Mouse (Mus musculus) spleen, adult 18-20 months (tissue): ENCODE results near the gene Arhgap5.
"Not testable (repeated sequence)": the region's sequence is repeated elsewhere in the genome, so short reads cannot be mapped to it uniquely, and the experiment has no call there.

Experiments
- DNase-seq, 2 experiments: peaks; one replicate each; pipeline ENCODE4 v3.0.0; 2022; ENCODE audit warnings: mixed read lengths in 2 of 2

The Arhgap5 gene

DNA sequence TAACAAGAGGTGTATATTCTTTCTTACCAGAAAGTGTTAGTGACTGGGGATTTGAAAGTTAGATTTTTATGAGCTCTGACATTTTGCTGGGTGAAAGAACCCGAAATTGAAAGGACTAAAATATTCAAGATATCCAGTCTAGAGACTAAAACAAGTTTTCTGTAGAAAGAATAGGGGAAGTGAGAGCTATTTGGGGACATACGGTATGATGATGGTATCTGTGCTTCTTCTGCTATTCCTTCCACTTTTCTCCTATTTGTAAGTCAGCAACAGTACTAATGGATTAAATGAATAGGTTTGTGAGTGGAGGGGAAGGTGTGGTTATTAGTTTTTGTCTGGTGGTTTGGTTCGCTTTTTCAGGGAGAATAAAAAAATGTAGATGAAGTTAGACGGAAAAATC, 37.5 kb downstream of the Arhgap5 start:
- no peak for DNase-seq

- no peak for DNase-seq
Measured at GRCm38 (mm10) chr12:52544532-52544931, 40.8 kb downstream of the Arhgap5 start.

DNA sequence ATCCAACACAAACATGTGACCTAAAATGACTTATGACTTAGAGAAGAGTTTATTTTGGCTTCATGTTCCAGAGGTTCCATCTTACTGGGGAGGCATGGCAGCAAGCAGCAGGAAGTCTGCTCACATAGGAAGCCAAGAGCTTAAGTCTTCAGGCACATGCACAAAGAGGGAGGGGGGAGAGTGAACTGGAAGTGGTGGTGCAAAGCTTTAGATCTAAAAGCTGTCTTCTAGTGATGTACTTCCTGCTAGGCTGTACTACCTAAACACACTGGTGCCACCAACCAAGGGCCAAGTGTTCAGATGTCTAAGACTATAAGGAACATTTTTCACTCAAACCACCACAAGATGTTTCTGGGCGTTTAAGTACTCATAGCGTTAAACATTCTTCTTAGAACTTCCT, 48.3 kb downstream of the Arhgap5 start:
- DNase-seq, result no peak

DNA sequence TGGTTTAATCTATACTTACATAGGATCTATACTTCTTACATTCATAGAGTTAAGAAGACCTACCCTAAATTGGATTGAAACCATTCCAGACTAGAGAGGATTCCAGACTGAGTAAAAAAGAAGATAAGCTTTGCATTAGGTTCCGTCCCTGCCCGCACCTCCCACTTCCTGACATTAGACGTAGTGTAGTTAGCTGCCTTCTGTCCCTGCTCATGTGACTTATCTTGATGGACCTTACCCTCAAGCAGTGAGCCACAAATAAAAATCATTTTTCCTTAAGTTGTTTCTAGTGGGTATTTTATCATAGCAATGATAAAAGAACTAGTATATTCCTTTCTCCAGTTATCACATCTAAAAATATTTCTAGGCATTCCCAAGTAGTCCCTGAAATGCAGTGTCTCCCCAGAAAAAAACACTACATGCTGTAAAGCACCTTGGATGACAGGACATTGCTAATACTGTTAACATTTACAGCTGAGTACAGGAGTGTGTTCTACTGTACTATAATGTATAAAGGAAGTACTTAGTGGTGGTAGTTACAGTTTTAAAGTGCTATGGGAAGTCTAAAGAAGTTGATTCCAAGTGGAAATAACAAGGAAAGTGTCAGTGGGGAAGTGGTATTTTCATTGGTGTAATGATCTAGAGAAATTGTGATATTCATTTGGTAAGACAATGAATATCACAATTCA, 51.6 kb downstream of the Arhgap5 start:
- no peak for DNase-seq

- no peak for DNase-seq
Measured at GRCm38 (mm10) chr12:52565654-52566053, 61.9 kb downstream of the Arhgap5 start.

- DNase-seq, result no peak
Measured at GRCm38 (mm10) chr12:52573371-52573770, 69.6 kb downstream of the Arhgap5 start.

DNA sequence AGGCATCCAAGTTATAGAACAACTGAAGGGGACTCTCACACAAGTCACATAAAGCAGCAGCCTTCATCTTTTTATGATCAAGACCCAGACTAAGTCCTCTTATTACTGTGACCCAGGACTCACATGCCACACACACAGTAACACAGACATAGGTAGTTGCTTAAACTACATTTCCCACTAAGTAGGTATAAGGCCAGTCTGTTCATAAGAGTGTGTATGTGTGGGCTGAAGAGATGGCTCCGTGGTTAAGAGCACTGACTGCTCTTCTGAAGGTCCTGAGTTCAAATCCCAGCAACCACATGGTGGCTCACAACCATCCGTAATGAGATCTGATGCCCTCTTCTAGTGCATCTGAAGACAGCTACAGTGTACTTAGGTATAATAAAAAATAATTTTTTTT, 82.7 kb downstream of the Arhgap5 start:
- DNase-seq, result not testable (repeated sequence)

DNA sequence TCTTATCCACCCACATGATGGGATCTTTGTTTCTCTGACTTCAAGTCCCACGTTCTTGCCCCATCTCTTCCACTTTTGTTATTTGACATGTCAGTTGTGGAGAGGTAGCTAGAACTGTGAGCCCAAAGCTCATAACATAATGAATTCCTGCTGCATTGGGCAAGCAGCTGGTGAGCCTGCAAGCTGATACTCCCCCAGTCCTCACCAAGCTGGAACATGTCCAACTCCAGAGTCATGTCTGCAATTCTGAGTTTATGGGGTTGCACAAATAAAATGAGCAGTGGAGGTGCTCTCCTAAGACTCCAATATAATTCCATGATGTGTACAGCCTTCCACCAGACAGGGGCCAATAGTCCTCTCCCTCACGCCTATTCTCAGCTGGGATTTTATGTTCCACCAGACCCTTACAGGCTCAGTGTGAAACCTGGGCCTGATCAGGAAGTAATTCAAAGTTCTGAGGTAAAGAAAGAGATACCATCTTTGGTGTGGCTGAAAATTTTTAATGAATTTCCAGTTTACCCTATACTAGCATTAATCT, 83.8 kb downstream of the Arhgap5 start:
- DNase-seq, result no peak

GRCm38 (mm10) chr12:52595389-52596185, 91.8 kb downstream of the Arhgap5 start:
- no peak for DNase-seq

DNA sequence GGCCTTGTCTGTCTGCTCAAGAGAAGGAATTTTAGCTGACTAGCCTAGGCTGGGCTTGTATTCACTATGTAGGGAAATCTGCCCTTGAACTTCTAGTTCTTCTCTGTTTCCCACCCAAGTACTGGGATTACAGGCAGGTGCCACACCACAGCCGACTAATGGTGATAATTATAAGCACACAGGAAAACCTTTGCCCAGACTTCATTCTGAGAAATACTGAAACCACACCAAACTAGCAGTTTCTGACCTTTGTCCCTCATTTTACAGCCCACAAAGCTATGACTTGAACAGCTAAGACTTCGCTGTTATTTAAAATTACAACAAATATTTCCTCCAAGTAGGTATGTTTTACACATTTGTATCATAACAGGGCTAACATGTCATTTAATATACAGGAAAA, 98.7 kb downstream of the Arhgap5 start:
- DNase-seq, result peak in 1 of 2 experiments; percentile 3

DNA sequence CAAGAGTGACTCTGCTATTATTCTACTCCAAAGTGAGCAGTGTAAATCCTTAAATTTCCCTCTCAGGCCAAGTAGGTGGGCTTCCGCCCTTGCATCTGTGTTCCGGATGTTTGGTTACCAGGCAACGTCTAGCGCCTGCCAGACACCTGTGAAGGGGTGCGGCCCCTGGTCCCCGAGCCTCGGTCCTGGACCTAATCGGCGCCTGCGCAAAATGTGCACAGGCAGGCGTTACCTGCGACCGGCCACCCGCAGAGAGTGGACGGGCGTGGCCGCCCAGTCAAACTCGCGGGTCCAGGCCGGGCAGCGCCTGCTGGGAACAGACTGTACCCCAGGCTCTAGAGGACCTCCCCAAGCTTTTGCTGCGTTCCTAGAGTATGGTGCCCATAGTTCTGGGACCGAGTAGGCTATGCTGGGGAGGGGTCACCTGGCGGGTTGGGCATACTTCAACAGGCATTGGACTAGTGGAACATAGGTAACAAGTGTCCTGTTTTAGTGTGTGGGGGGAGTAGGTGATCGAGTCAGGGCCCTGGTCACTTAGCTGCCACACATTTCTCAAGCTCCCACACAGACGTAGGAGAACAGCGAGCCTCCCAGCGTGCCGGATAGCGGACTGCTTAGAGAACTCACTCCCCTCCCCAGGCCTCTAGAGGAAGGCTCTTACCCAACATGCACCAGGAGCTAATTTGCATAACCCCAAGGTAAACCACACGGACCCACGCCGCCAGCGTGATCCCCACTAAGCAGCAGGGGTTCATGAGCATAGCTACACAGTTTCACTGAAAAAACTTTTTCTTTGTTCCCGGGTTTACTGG, 99.3 kb downstream of the Arhgap5 start:
- peak; percentile 71 to 81 for DNase-seq

GRCm38 (mm10) chr12:52603695-52604255, 100.0 kb downstream of the Arhgap5 start:
- DNase-seq, result peak in 1 of 2 experiments; percentile 35

DNA sequence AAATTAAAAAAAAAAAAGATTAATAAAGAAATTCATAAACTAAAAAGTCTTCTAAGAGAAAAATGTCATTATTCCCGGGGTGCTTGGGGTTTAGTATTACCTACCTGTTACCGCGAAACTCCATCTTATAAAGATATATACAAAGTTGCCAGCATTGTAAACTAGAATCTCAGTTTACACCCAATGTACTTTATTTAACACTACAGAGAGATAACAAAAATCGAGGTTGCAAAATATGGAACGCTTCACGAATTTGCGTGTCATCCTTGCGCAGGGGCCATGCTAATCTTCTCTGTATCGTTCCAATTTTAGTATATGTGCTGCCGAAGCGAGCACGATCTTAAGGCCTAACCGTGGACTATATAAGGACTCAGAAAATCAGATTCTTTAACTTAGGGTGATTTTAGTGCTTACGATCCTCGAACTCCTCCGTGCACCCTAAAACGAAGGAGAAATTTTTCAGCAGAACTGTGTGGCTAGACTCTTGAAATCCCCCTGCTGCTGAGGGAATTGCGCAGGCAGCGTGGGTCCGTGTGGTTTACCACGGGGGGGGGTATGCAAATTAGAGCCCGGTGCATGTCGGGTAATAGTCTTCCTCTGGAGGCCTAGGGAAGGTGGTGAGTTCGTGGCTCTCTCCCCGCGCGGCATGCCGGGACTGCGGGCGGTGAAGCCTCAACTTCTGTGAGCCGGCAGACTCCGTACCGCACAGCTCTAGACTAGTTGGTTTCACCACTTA, 100.7 kb downstream of the Arhgap5 start:
- DNase-seq, result peak; percentile 88 to 96

- no peak for DNase-seq
Measured at GRCm38 (mm10) chr12:52604992-52605652, 101.3 kb downstream of the Arhgap5 start.

DNA sequence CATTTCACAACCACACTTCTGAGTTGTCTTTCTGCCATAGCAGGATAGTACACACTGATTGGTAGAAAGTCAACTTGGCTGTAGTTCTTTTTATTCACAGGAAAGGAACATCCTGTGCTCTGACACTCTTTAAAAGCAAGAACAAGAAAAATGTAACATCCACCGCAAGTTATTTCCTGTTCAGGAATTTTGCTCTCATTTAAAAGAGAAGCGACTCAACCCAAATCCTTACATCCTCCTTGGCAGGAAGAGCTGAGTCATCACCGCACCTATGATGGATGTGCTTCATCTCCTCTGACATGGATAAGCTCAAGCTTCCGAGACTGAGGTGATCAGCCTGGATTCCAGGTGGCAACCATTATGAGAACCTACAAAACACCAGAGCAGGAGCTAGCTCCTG, 103.6 kb downstream of the Arhgap5 start:
- DNase-seq, result no peak

DNA sequence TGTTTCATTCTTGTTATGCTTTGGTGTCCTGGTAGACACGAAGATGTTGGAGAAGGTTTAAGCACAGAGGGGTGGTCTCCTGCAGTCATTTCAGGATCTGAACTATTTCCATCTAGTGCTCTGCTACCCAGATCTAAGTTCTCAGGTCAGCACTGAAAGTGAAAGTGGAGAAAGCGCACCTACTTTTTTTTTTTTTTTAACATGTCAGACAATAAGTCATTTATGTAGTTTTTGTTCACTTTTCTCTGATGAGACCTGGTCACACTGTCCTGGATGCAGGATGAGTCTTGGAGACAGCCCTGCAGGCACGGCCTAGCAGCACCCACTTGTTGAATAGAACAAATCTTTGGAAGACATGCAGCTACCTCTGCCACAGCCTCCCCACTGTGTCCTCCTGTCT, 111.9 kb downstream of the Arhgap5 start:
- no peak for DNase-seq

DNA sequence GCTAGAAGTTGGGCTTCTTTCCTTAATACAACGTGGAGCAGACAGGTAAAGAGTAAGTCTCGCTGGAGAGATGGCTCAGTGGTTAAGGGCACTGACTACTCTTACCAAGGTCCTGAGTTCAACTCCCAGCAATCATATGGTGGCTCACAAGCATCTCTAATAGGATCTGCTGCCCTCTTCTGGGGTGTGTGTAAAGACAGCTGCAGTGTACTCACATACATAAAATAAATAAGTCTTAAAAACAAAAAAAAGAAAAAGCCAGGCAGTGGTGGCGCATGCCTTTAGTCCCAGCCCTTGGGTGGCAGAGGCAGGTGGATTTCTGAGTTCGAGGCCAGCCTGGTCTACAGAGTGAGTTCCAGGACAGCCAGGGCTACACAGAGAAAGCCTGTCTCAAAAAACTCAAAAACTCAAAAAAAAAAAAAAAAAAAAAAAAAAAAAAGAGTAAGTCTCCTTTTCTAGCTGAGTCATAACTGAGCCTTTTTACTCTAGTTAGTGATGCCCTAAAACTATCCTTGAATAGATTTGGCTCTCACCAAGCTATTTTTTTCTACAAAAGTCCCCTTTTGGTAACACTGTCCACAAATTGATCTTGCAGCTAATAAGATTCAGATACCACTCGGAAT, 114.8 kb downstream of the Arhgap5 start:
- DNase-seq, result no peak

GRCm38 (mm10) chr12:52619644-52620043, 115.9 kb downstream of the Arhgap5 start:
- DNase-seq, result no peak
